Mouse (Mus musculus) midbrain, embryonic 12.5 days (tissue): ENCODE results near the gene Gm43720. TPM values are rescaled to one million over a fixed set of nuclear protein-coding genes. Genes with fewer than 3 reads are reported as not detected.

Experiments
- ATAC-seq: fragments of 200-750 bp; cut with Nextera tagmentation; 2 replicates; pipeline ENCODE4 v1.8.0; 2017; ENCODE audit warnings: low read depth, moderate TSS enrichment, moderate library complexity; ENCODE audit not compliant: low FRiP score
- H3K27ac ChIP-seq: fragments of 300-500 bp; sonication (generic); replicated peaks from 2 replicates; pipeline ENCODE4 v1.5.1; 2016; ENCODE audit warnings: mild to moderate bottlenecking
- H3K27me3 ChIP-seq: fragments of 300-500 bp; sonication (generic); 2 replicates; pipeline ENCODE4 v1.6.1; 2016; ENCODE audit warnings: mild to moderate bottlenecking
- H3K36me3 ChIP-seq: fragments of 300-500 bp; sonication (generic); 2 replicates; pipeline ENCODE4 v1.6.1; 2016
- H3K4me1 ChIP-seq: fragments of 300-500 bp; sonication (generic); 2 replicates; pipeline ENCODE4 v1.6.1; 2016
- H3K4me2 ChIP-seq: fragments of 300-500 bp; sonication (generic); replicated peaks from 2 replicates; pipeline ENCODE4 v1.6.1; 2016; ENCODE audit warnings: mild to moderate bottlenecking, moderate library complexity
- H3K4me3 ChIP-seq: fragments of 300-500 bp; sonication (generic); 2 replicates; pipeline ENCODE4 v1.5.1; 2016; ENCODE audit warnings: mild to moderate bottlenecking
- H3K9ac ChIP-seq: fragments of 300-500 bp; sonication (generic); replicated peaks from 2 replicates; pipeline ENCODE4 v1.6.1; 2016; ENCODE audit warnings: mild to moderate bottlenecking, moderate library complexity
- H3K9me3 ChIP-seq: fragments of 300-500 bp; sonication (generic); 2 replicates; pipeline ENCODE4 v1.6.1; 2016; ENCODE audit warnings: mild to moderate bottlenecking
- WGBS: fragments of 180-500 bp; shearing (Covaris S2); methylation state at CpG from one replicate; pipeline ENCODE4 v1.1.7; 2016; 5-methylcytosine and 5-hydroxymethylcytosine counted together
- polyA plus RNA-seq: library from polyadenylated mRNA; unstranded; fragments of >200 nt; fragmentation: Nextera tagmentation; extraction: Ambion mirVana; gene quantifications from 2 replicates; pipeline ENCODE4 v1.2.1, GENCODE M21; 2016

Gene Gm43720
- polyA plus RNA-seq = 0.13 TPM in 1 of 2 replicates, not detected in the other

GRCm38 (mm10) chr5:138279585-138280424 is at the start of gene Gm43720, which contains the start of the genes Gpc2 and Stag3:
Gm43720 (minus strand) TSS chr5:138279958.
Gpc2 (minus strand) TSS chr5:138280005.
Stag3 (plus strand) TSS chr5:138280240.
- under 1% methylated on average over 56 of the region's 56 CpGs for WGBS
- peaks cover 23% of the 10 kb centered on the region; the same call in 1 of the 2 replicates for H3K36me3 ChIP-seq
- peaks cover 43% of the 10 kb centered on the region for H3K4me1 ChIP-seq

GRCm38 (mm10) chr5:138312795-138313194 is 33.0 kb upstream of the Gm43720 start:
- no peaks in the 10 kb centered on the region for H3K4me1 ChIP-seq
- no peak for ATAC-seq
- no peak overlapping the region for H3K4me2 ChIP-seq
- H3K9me3 ChIP-seq = no peaks in the 10 kb centered on the region
- H3K36me3 ChIP-seq = no peaks in the 10 kb centered on the region
- H3K9ac ChIP-seq = no peak overlapping the region
- WGBS = 90% methylated on average over 3 of the region's 3 CpGs
- no peaks in the 10 kb centered on the region for H3K27me3 ChIP-seq
- H3K4me3 ChIP-seq = no peak overlapping the region
- H3K27ac ChIP-seq = no peak overlapping the region

More at GRCm38 (mm10) chr5:138279585-138280424, at the start of gene Gm43720, which contains the start of the genes Gpc2 and Stag3:
- peaks cover 12% of the 10 kb centered on the region for H3K27me3 ChIP-seq
- peak within 1 kb of the TSS; percentile 94 for H3K9ac ChIP-seq
- peak within 1 kb of the TSS; percentile 80 for H3K4me3 ChIP-seq
- peak within 1 kb of the TSS; percentile 71 for H3K4me2 ChIP-seq
- H3K27ac ChIP-seq = peak within 1 kb of the TSS; percentile 72
- ATAC-seq = peak; percentile 99
- no peaks in the 10 kb centered on the region for H3K9me3 ChIP-seq

- Histone ChIP-seq H3K4me2 (no peak overlapping the region), H3K9me3 (no peaks in the 10 kb centered on the region), H3K4me1 (no peaks in the 10 kb centered on the region), H3K4me3 (no peak overlapping the region), H3K27ac (no peak overlapping the region), H3K27me3 (no peaks in the 10 kb centered on the region), H3K9ac (no peak overlapping the region), H3K36me3 (no peaks in the 10 kb centered on the region)
- 80% methylated on average over 2 of the region's 2 CpGs for WGBS
- ATAC-seq = no peak
Measured at GRCm38 (mm10) chr5:138299613-138300012, 19.9 kb upstream of the Gm43720 start.

- Histone ChIP-seq H3K36me3 (no peaks in the 10 kb centered on the region), H3K27me3 (no peaks in the 10 kb centered on the region), H3K9ac (no peak overlapping the region), H3K9me3 (no peaks in the 10 kb centered on the region), H3K4me2 (no peak overlapping the region), H3K4me1 (no peaks in the 10 kb centered on the region), H3K4me3 (no peak overlapping the region), H3K27ac (no peak overlapping the region)
- ATAC-seq = no peak
Measured at GRCm38 (mm10) chr5:138294158-138294557, 14.4 kb upstream of the Gm43720 start.

GRCm38 (mm10) chr5:138291638-138292037 is 11.9 kb upstream of the Gm43720 start:
- Histone ChIP-seq H3K36me3 (no peaks in the 10 kb centered on the region), H3K27me3 (no peaks in the 10 kb centered on the region), H3K4me1 (no peaks in the 10 kb centered on the region), H3K9me3 (no peaks in the 10 kb centered on the region), H3K4me3 (no peak overlapping the region), H3K9ac (no peak overlapping the region), H3K27ac (no peak overlapping the region), H3K4me2 (no peak overlapping the region)
- WGBS = 83% methylated on average over 1 of the region's 1 CpGs
- ATAC-seq = no peak

- Histone ChIP-seq H3K27me3 (no peaks in the 10 kb centered on the region), H3K4me2 (no peak overlapping the region), H3K9me3 (no peaks in the 10 kb centered on the region), H3K4me1 (no peaks in the 10 kb centered on the region), H3K4me3 (no peak overlapping the region), H3K9ac (no peak overlapping the region), H3K27ac (no peak overlapping the region), H3K36me3 (no peaks in the 10 kb centered on the region)
- WGBS = 72% methylated on average over 3 of the region's 3 CpGs
- no peak for ATAC-seq
Measured at GRCm38 (mm10) chr5:138287861-138288260, 8.1 kb upstream of the Gm43720 start.

GRCm38 (mm10) chr5:138283540-138283939 is 3.8 kb upstream of the Gm43720 start:
- H3K9ac ChIP-seq = no peak overlapping the region
- no peak overlapping the region for H3K4me2 ChIP-seq
- no peak overlapping the region for H3K4me3 ChIP-seq
- no peaks in the 10 kb centered on the region for H3K9me3 ChIP-seq
- H3K27ac ChIP-seq = no peak overlapping the region
- H3K27me3 ChIP-seq = peaks cover 12% of the 10 kb centered on the region
- ATAC-seq = no peak
- peaks cover 6% of the 10 kb centered on the region for H3K4me1 ChIP-seq
- 56% methylated on average over 1 of the region's 1 CpGs for WGBS
- H3K36me3 ChIP-seq = no peaks in the 10 kb centered on the region

GRCm38 (mm10) chr5:138281798-138282197 is 2.0 kb upstream of the Gm43720 start:
- Histone ChIP-seq H3K4me3 (no peak overlapping the region), H3K4me2 (no peak overlapping the region), H3K27me3 (peaks cover 12% of the 10 kb centered on the region), H3K9ac (no peak overlapping the region), H3K36me3 (peaks cover 12% of the 10 kb centered on the region; the same call in 1 of the 2 replicates), H3K4me1 (peaks cover 23% of the 10 kb centered on the region), H3K27ac (no peak overlapping the region), H3K9me3 (no peaks in the 10 kb centered on the region)
- 96% methylated on average over 2 of the region's 2 CpGs for WGBS
- no peak for ATAC-seq

GRCm38 (mm10) chr5:138280829-138281228 is 1.1 kb upstream of the Gm43720 start:
- Histone ChIP-seq H3K9ac (no peak overlapping the region), H3K4me3 (no peak overlapping the region), H3K36me3 (peaks cover 19% of the 10 kb centered on the region; the same call in 1 of the 2 replicates), H3K9me3 (no peaks in the 10 kb centered on the region), H3K27me3 (peaks cover 12% of the 10 kb centered on the region), H3K4me1 (peaks cover 33% of the 10 kb centered on the region), H3K27ac (no peak overlapping the region), H3K4me2 (no peak overlapping the region)
- ATAC-seq = no peak
- WGBS = 91% methylated on average over 15 of the region's 15 CpGs

- peaks cover 12% of the 10 kb centered on the region for H3K27me3 ChIP-seq
Measured at GRCm38 (mm10) chr5:138280425-138280768, 639 bp upstream of the Gm43720 start.

GRCm38 (mm10) chr5:138277994-138278393 is 1.8 kb downstream of the Gm43720 start:
- H3K4me3 ChIP-seq = peak overlapping the region; percentile 80
- peak overlapping the region; percentile 94; the same call in 1 of the 2 replicates for H3K9ac ChIP-seq
- ATAC-seq = no peak
- H3K9me3 ChIP-seq = no peaks in the 10 kb centered on the region
- H3K27ac ChIP-seq = no peak overlapping the region
- peak overlapping the region; percentile 71 for H3K4me2 ChIP-seq
- H3K36me3 ChIP-seq = peaks cover 28% of the 10 kb centered on the region; the same call in 1 of the 2 replicates
- peaks cover 12% of the 10 kb centered on the region for H3K27me3 ChIP-seq
- H3K4me1 ChIP-seq = peaks cover 59% of the 10 kb centered on the region
- 92% methylated on average over 7 of the region's 7 CpGs for WGBS

More at GRCm38 (mm10) chr5:138280425-138280768, 639 bp upstream of the Gm43720 start:
- 24% methylated on average over 26 of the region's 26 CpGs for WGBS
- H3K4me2 ChIP-seq = peak overlapping the region; percentile 71
- no peak overlapping the region for H3K27ac ChIP-seq
- H3K4me1 ChIP-seq = peaks cover 37% of the 10 kb centered on the region
- H3K36me3 ChIP-seq = peaks cover 19% of the 10 kb centered on the region; the same call in 1 of the 2 replicates
- H3K9ac ChIP-seq = no peak overlapping the region
- no peak for ATAC-seq
- H3K4me3 ChIP-seq = peak overlapping the region; percentile 80; the same call in 1 of the 2 replicates
- H3K9me3 ChIP-seq = no peaks in the 10 kb centered on the region
